Mouse (Mus musculus): Measurements from ENCODE around the gene Npc2.

Gene Npc2

GRCm38 (mm10) chr12:84772726-84773441 is at the start of gene Npc2, which contains the start of gene Isca2:
Gene Npc2 (minus strand): TSS chr12:84773152.
Gene Isca2 (plus strand): TSS chr12:84773251.
- peak; percentile 95 to 97 for DNase-seq (ENCODE audit: low read depth in 1 of 2, low spot score in 2 of 2)

DNA sequence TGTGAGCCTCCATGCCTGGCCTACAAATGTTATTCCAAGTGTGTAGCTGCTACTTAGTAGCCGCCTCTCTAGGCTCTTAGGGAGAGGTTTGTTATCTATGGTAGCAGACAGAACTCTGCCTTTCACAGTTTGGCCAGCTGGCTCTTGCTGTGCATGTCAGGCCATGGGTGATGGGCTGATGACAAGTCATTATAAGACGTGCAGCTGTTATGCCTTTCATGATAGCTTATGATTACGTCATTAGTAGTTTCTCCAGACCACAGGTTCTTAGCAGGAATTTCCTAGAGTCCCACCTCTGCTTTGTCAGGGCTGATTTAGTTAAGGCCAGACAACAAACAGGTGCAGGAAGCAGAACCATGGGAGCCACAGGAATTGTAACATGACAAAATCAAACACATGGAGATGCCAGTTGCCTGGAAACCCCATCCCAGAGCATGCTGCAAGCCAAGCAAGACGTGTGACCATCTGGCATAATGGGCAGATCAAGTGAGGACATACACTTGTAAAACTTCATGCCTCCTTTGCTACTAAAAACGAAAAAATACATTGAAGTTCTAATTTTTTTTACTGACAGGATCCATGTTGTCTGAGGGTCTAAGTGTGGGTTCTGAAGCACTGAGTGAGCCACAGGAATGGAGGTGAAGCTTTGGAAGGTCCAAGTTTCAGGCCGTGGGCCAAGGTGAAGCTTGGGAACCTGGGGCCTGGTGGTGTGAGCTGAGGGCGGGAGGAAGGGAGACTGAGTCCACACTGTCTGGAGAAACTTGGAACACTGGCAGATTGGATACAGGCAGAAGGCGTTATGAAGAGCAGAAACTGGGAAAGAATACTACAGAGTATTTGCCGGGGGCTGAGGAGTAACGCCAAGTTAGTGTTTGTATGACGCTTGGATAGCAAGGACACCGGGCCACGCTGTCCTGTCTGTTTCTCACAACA is 46.5 kb upstream of the Npc2 start:
- no peak for DNase-seq (ENCODE audit: low read depth in 1 of 2, low spot score in 2 of 2)

DNA sequence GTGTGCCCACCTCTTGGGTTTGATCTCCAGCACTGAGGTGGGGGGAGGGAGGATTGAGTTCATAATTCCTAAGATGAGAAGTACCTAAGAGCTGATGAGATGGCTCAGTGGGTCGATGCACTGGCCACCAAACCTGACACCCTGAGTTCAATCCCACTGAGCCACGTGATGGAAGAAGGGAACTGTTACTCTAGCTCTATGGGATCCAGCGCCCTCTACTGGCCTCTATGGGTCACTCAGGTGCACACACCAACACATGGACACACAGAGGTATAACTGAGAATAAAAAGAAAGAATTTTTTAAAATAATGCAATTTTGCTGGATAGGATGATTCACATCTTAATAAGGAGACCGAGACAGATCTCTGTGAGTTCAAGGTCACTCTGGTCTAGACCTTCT is 45.5 kb upstream of the Npc2 start:
- no peak for DNase-seq (ENCODE audit: low read depth in 1 of 2, low spot score in 2 of 2)

- no peak for DNase-seq (ENCODE audit: low read depth in 1 of 2, low spot score in 2 of 2)
These were observed 41.8 kb upstream of the Npc2 start for GRCm38 (mm10) chr12:84814663-84815325.

- no peak for DNase-seq (ENCODE audit: low read depth in 1 of 2, low spot score in 2 of 2)
These were observed 40.8 kb upstream of the Npc2 start for GRCm38 (mm10) chr12:84813773-84814172.

DNA sequence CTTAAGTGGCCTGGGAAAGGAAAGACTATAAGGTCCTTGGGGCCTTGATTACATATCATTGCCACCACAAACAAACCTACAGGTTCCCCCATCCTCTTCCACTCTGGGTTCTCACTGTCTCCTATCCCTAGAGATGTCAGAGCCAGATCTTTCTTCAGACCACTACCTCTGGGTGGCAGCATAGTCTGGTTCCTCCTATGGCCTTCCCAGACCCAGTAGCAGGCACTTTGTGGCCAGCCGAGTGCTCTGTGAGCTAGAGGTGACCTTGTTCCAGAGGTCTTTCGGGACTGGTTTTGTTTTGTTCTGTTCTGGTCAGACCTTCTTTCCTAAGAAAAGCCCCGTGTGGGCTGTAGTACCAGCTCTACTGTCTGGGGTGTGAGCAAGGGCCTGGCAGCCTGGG is 39.1 kb upstream of the Npc2 start:
- no peak for DNase-seq (ENCODE audit: low read depth in 1 of 2, low spot score in 2 of 2)

DNA sequence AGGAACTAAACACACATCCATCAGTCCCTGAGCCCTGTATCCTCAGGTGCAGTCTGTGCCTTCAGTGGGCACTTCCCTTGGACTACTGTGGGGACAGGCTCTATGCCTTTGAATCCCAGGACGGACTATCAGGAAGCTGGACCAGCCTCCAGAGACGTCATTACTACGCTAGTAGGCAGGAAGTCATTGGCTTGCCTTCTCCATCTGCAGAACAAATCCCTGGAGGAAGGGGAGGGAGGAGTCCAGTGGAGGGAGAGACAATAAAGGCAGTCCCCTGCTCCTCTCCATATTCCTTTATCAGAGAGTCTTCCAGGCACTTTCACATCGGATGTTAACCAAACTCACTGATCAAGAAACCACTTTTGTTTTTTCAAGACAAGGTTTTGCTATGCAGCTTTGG is 38.6 kb upstream of the Npc2 start:
- DNase-seq (ENCODE audit: low read depth in 1 of 2, low spot score in 2 of 2) = no peak

- no peak for DNase-seq (ENCODE audit: low read depth in 1 of 2, low spot score in 2 of 2)
These were observed 37.9 kb upstream of the Npc2 start for GRCm38 (mm10) chr12:84810810-84811209.

DNA sequence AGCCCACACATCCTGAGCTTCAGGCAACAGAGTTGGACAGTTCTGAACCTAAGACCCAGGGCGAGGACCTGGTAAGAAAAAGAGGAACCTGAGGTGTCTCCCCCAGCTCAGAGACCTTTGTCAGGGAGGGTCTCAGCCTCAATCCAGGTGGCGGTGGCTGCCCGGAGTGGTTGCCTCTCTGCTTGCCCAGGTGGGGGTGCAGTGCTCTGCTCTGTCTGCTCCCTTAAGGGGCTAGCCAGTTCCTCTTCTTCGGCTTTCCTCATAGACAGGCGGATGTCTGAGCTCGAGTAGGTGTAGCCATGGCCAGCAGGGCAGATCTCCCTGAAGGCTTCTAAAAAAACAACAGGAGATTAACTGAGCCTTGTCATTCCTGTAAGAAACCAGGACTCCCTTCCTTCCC is 36.1 kb upstream of the Npc2 start:
- DNase-seq (ENCODE audit: low read depth in 1 of 2, low spot score in 2 of 2) = no peak

GRCm38 (mm10) chr12:84807351-84807750 is 34.4 kb upstream of the Npc2 start:
- no peak for DNase-seq (ENCODE audit: low read depth in 1 of 2, low spot score in 2 of 2)

GRCm38 (mm10) chr12:84806726-84807125 is 33.8 kb upstream of the Npc2 start:
- DNase-seq (ENCODE audit: low read depth in 1 of 2, low spot score in 2 of 2) = no peak

DNA sequence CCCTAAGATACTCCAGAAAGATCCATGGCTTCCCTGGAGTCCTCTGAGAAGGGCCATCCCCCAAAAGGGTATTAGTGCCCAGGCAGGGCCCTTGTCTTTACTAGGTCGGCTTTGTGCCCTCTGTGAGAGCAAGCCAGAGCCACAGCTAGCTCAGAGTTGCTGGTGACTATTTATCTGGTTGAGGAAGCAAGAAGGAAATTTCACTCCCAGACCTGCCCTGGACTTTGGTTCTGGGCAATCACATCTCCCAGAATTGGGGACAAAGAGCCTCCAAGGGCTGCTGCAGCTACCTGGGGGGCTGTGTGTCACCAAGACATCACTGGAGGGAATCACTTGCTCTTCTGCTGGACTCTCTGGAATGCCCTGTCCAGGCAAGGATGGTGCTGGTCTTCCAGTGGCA is 33.1 kb upstream of the Npc2 start:
- DNase-seq (ENCODE audit: low read depth in 1 of 2, low spot score in 2 of 2) = no peak

DNA sequence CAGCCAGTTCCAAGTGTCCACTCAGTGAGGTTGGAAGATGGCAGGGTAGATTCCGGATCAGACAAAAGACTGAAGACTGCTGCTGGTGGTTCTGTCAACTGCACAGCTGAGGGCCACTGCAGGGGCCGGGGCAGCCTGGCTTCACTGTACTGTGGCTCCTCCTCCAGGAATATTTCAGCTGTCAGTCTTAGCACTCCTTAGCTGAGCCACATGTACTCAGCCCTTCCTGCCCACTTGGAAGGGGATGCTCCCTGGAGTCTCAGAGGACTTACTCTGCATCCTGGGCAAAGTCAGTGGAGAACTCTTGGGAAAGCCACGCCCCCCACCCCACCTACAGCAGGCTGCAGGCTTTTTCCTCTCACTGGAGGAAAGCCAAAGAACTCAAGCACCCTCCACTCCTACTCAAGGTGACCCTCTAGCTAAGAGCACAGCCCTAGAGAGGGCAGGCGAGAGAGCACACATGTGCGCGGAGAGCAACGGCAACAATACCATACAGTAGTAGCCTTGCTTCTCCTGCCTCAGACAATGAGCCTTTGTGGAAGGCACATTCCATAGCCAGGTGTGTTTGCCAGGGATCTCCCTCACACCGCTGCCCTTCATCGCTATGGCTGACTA is 32.4 kb upstream of the Npc2 start:
- DNase-seq (ENCODE audit: low read depth in 1 of 2, low spot score in 2 of 2) = no peak

DNA sequence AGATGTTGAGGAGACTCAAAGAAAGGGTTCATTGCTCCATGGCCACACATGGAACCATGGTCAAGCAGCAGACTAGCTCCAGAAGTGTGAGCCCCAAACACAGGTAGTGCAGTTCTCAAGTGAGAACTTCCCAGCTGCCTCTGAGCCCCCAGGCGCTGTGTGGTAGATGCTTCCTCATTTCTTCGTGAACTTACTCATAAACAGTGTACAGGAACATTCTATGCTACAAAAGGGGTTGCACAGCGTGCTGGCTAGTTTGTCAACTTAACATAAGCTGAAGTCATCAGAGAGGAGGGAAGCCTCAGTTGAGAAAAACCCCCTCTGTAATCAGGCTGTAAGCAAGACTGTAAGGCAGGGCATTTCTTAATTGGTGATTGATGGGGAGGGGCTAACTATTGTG is 29.7 kb upstream of the Npc2 start:
- DNase-seq (ENCODE audit: low read depth in 1 of 2, low spot score in 2 of 2) = no peak

DNA sequence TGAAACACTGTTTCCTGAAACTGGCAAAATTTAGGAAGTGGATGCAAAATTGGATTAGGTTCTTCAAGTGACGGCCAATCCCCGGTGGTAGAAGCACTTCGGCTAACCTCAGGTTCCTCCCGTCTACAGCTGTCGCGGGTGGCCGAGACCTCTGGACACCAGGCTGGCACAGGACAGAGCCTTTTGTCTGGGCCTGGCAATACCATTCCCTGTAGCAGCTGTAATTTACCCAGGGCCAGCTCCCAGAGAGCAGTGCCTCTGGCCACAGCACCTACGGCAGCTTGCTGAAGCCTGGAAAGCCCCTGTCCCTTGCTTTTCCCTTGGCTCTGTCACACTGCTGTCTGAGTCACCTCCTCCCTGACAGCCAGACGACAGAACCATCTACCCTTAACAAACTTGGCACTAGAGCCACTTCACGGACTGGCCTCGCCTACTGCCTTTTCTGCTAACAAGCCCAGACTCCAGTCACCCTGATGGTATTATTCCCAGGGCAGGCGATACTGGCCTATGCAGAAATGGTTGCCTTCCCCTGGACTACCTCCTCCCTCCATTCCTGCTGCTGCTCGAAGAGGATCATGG is 28.7 kb upstream of the Npc2 start:
- no peak for DNase-seq (ENCODE audit: low read depth in 1 of 2, low spot score in 2 of 2)

- no peak for DNase-seq (ENCODE audit: low read depth in 1 of 2, low spot score in 2 of 2)
These were observed 27.5 kb upstream of the Npc2 start for GRCm38 (mm10) chr12:84800419-84800818.

DNA sequence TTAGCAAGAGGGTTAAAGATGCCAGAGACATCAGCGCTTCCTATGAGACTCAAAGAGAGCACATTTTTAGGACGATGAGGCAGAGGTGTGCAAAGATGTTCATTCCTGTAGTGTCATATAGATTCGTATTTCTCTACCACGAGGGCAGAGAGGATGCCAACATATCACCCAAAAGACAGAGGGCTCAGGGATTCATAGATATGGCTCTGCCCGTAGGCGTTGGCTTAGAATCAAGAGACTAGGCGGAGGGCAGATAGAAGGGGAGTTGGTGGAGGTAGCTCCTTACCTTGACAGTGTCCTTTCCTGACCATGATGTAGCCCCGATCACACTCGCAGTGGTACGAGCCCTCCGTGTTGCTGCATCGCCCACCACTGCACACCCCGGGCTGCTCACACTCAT is 26.1 kb upstream of the Npc2 start:
- DNase-seq (ENCODE audit: low read depth in 1 of 2, low spot score in 2 of 2) = no peak

DNA sequence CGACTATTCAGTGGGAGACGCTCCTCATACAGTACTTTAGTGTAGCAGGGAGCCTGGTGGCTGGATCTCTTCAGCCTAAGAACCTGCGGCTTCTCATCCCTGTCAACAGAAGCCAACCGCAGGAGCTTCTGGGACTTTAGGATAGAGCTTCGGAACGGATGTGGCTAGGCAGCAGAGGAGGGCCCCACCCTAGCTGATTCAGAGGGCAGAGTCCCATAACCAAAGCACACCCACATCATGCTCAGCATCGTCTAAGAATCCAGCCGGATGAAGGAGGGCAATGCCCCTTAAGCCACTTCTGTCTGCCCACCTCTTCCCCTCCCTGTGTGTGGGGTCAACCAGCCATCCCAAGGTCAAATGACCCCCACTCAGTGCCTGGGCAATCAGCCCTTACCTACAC is 21.7 kb upstream of the Npc2 start:
- no peak for DNase-seq (ENCODE audit: low read depth in 1 of 2, low spot score in 2 of 2)

- no peak for DNase-seq (ENCODE audit: low read depth in 1 of 2, low spot score in 2 of 2)
These were observed 19.7 kb upstream of the Npc2 start for GRCm38 (mm10) chr12:84792629-84793028.

- DNase-seq (ENCODE audit: low read depth in 1 of 2, low spot score in 2 of 2) = no peak
These were observed 17.9 kb upstream of the Npc2 start for GRCm38 (mm10) chr12:84790853-84791252.

DNA sequence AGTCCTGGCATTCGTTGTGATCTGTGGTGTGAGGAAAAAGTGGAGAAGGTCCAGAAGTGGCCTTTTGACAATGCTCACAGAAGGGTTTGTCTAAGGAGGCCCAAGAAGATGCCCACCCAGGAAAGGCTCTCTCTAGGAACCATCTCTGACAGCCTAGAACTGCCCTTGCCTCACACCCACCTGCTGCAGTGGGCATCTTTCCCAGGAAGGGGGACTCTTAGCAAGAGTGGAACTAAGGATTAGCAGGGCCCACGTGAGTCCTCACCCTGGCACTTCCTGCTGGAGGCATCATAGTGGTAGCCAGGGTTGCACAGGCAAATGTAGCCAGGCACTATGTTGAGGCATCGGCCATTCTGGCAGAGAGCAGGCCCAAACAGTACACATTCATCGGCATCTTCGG is 13.1 kb upstream of the Npc2 start:
- no peak for DNase-seq (ENCODE audit: low read depth in 1 of 2, low spot score in 2 of 2)
